ENCODE assay signal across 8 mouse cellular contexts in the genomic region with DNA sequence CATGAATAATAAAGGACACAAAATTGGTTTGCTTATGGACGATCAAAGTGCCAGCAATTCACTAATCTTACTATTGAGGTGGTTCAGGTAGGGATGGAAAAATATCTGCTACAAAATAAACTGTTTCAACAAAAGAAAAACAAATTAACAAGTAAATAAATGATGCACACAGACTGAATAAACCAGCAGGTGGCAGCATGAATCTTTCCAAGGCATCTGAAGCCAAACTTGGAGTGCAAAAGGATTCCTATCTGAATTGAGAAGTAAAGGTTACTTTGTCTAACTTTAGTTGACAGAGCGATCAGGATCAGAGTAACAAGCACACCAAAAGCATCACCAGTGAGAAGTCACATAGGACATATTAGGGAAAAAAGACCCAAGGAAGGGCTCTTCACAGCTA.
DNase-seq lines count a peak whose midpoint lies in the region; ATAC-seq lines count a peak whose summit lies in the region.

No protein-coding gene starts in this region.

- no peak overlapping the region for H3K4me3 ChIP-seq in hindbrain, embryonic 10.5 days
- no peak overlapping the region; the same call in 1 of the 2 replicates for H3K4me3 ChIP-seq in stomach, embryonic 15.5 days (replicated peaks)

- no peak overlapping the region for H3K9ac ChIP-seq in stomach, embryonic 15.5 days

- H3K4me2 ChIP-seq in stomach, embryonic 15.5 days: peak overlapping the region; percentile 40

- 0 out of 2 replicates have a peak, but pooled peaks cover 4% of the 10 kb centered on the region for H3K9me3 ChIP-seq in hindbrain, embryonic 10.5 days
- H3K9me3 ChIP-seq in stomach, embryonic 15.5 days: no peaks in the 10 kb centered on the region

- ATAC-seq in stomach, embryonic 15.5 days (ENCODE audit: insufficient read depth, low FRiP score, low read depth): no peak

- H3K27me3 ChIP-seq in hindbrain, embryonic 10.5 days (ENCODE audit: insufficient read depth, poor library complexity, severe bottlenecking): no peaks in the 10 kb centered on the region
- H3K27me3 ChIP-seq in stomach, embryonic 15.5 days (replicated peaks): no peaks in the 10 kb centered on the region

- 48% methylated on average over 2 of the region's 2 CpGs for WGBS in hindbrain, embryonic 10.5 days
- 28% methylated on average over 2 of the region's 2 CpGs for WGBS in stomach, embryonic 15.5 days

- DNase-seq in gastrocnemius, adult 18-20 months (ENCODE audit: low spot score): peak; percentile 46
- no peak for DNase-seq in gastrocnemius, postnatal 25 days
- peak; percentile 62 for DNase-seq in MEL-GATA-1-ER (ENCODE audit: extremely low read depth, low read depth)
- DNase-seq in embryo, embryonic 10.5 days (ENCODE audit: low spot score): peak; percentile 83
- peak; percentile 38 for DNase-seq in hindbrain, embryonic 10.5 days (ENCODE audit: low spot score)
- peak; percentile 57 to 77 for DNase-seq in left cerebral cortex, postnatal 14 days (ENCODE audit: low spot score in 2 of 2)
- peak; percentile 41 for DNase-seq in mesoderm, embryonic 11.5 days (ENCODE audit: low read depth, low spot score)

- intact Hi-C loops in left cerebral cortex, postnatal 14 days (cut with DNase I): loop anchor here (1.0 to 5.0 kb wide), 3 partner anchors 140 to 453 kb away; no protein-coding TSS in a partner anchor

- H3K27ac ChIP-seq in hindbrain, embryonic 10.5 days: no peak overlapping the region
- H3K27ac ChIP-seq in stomach, embryonic 15.5 days: no peak overlapping the region

- no peaks in the 10 kb centered on the region for H3K4me1 ChIP-seq in hindbrain, embryonic 10.5 days (replicated peaks)
- H3K4me1 ChIP-seq in stomach, embryonic 15.5 days: no peaks in the 10 kb centered on the region

- H3K36me3 ChIP-seq in hindbrain, embryonic 10.5 days: no peaks in the 10 kb centered on the region
- no peaks in the 10 kb centered on the region for H3K36me3 ChIP-seq in stomach, embryonic 15.5 days
